Mouse (Mus musculus): Measurements from ENCODE around the gene Fes. TPM values are rescaled to one million over a fixed set of nuclear protein-coding genes. Genes with fewer than 3 reads are reported as not detected.

Fes gene
- polyA plus RNA-seq, 1 experiment from 2014 or later, result 3.7 TPM

GRCm38 (mm10) chr7:80336932-80337331 lies 50.8 kb downstream of the Fes start:
- peaks cover 50% of the 10 kb centered on the region for H3K36me3 ChIP-seq
- no peak overlapping the region for H3K4me2 ChIP-seq
- H3K9ac ChIP-seq, result no peak overlapping the region
- no peak overlapping the region for H3K27ac ChIP-seq (replicated peaks)
- ATAC-seq (ENCODE audit: low FRiP score, low read depth), result no peak
- WGBS, result 94% methylated on average over 3 of the region's 3 CpGs
- no peaks in the 10 kb centered on the region for H3K27me3 ChIP-seq
- peaks cover 35% of the 10 kb centered on the region for H3K4me1 ChIP-seq (replicated peaks)
- H3K9me3 ChIP-seq, result no peaks in the 10 kb centered on the region
- H3K4me3 ChIP-seq, result no peak overlapping the region

- H3K4me1 ChIP-seq (replicated peaks), result peaks cover 20% of the 10 kb centered on the region
- H3K4me3 ChIP-seq, result no peak overlapping the region
- H3K4me2 ChIP-seq, result no peak overlapping the region
- no peak overlapping the region for H3K9ac ChIP-seq
- no peak overlapping the region for H3K27ac ChIP-seq (replicated peaks)
- H3K36me3 ChIP-seq, result peaks cover 69% of the 10 kb centered on the region
- WGBS, result 92% methylated on average over 4 of the region's 4 CpGs
- no peaks in the 10 kb centered on the region for H3K9me3 ChIP-seq
- ATAC-seq (ENCODE audit: low FRiP score, low read depth), result no peak
- H3K27me3 ChIP-seq, result no peaks in the 10 kb centered on the region
These were observed 52.9 kb downstream of the Fes start for GRCm38 (mm10) chr7:80334848-80335247.

GRCm38 (mm10) chr7:80331433-80331832 lies 56.3 kb downstream of the Fes start:
- no peaks in the 10 kb centered on the region for H3K9me3 ChIP-seq
- no peaks in the 10 kb centered on the region for H3K4me1 ChIP-seq (replicated peaks)
- no peak overlapping the region for H3K4me3 ChIP-seq
- WGBS, result 93% methylated on average over 19 of the region's 19 CpGs
- no peak overlapping the region for H3K27ac ChIP-seq (replicated peaks)
- H3K36me3 ChIP-seq, result peaks cover 90% of the 10 kb centered on the region
- H3K27me3 ChIP-seq, result no peaks in the 10 kb centered on the region
- H3K4me2 ChIP-seq, result no peak overlapping the region
- H3K9ac ChIP-seq, result no peak overlapping the region
- ATAC-seq (ENCODE audit: low FRiP score, low read depth), result no peak

DNA sequence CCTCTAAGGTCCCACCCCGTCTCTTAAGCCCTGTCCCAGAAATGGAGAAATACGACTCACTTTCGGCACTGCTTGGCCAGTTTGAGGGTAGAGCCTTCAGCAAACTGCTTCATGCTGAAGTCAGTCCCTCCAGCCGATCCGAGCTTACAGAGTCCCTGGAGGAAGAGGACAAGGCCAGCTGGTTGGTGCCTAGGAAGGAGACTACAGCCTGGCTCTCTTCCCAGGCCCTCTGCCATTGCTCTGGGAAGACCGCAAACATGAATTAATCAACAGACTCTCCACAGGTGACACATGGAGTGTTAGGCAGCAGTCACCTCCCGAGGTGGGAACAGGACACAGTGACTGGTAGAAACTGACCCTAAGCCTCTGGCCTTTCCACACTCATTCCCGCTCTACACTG lies 57.5 kb downstream of the Fes start:
- no peak for ATAC-seq (ENCODE audit: low FRiP score, low read depth)
- Histone ChIP-seq H3K4me3 (no peak overlapping the region), H3K27ac (replicated peaks) (no peak overlapping the region), H3K4me1 (replicated peaks) (peaks cover 3% of the 10 kb centered on the region; the same call in 1 of the 2 replicates), H3K9me3 (no peaks in the 10 kb centered on the region), H3K9ac (no peak overlapping the region), H3K27me3 (no peaks in the 10 kb centered on the region), H3K4me2 (no peak overlapping the region), H3K36me3 (peaks cover 92% of the 10 kb centered on the region)
- WGBS, result 86% methylated on average over 8 of the region's 8 CpGs

Other genes starting within 250 kb of the Fes start
- 22.7 and 25.7 TPM in 2 replicates for gene Sema4b, start 201.1 kb downstream of the Fes start, polyA plus RNA-seq (2015; fragmentation: Nextera tagmentation; extraction: Ambion mirVana)
- gene Cib1, start 155.1 kb downstream of the Fes start, polyA plus RNA-seq (2015; fragmentation: Nextera tagmentation; extraction: Ambion mirVana), result 36.4 and 38.3 TPM in 2 replicates
- gene Gdpgp1, start 155.1 kb downstream of the Fes start, polyA plus RNA-seq (2015; fragmentation: Nextera tagmentation; extraction: Ambion mirVana), result 4.5 and 4.6 TPM in 2 replicates
- gene Ttll13, start 141.6 kb downstream of the Fes start, polyA plus RNA-seq (2015; fragmentation: Nextera tagmentation; extraction: Ambion mirVana), result 1.9 and 2.5 TPM in 2 replicates
- 65.2 and 73.8 TPM in 2 replicates for gene Ngrn, start 126.7 kb downstream of the Fes start, polyA plus RNA-seq (2015; fragmentation: Nextera tagmentation; extraction: Ambion mirVana)
- 23.9 and 32.1 TPM in 2 replicates for gene Vps33b, start 118.3 kb downstream of the Fes start, polyA plus RNA-seq (2015; fragmentation: Nextera tagmentation; extraction: Ambion mirVana)
- 42.0 and 51.8 TPM in 2 replicates for gene Prc1, start 93.5 kb downstream of the Fes start, polyA plus RNA-seq (2015; fragmentation: Nextera tagmentation; extraction: Ambion mirVana)
- 13.8 and 14.4 TPM in 2 replicates for gene Rccd1, start 63.5 kb downstream of the Fes start, polyA plus RNA-seq (2015; fragmentation: Nextera tagmentation; extraction: Ambion mirVana)
- gene Unc45a, start 46.9 kb downstream of the Fes start, polyA plus RNA-seq (2015; fragmentation: Nextera tagmentation; extraction: Ambion mirVana), result 56.1 and 61.2 TPM in 2 replicates
- gene Hddc3, start 44.8 kb downstream of the Fes start, polyA plus RNA-seq (2015; fragmentation: Nextera tagmentation; extraction: Ambion mirVana), result 21.9 and 22.7 TPM in 2 replicates
- 26.5 and 27.2 TPM in 2 replicates for gene Man2a2, start 16.6 kb downstream of the Fes start, polyA plus RNA-seq (2015; fragmentation: Nextera tagmentation; extraction: Ambion mirVana)
- gene Furin, start 17.5 kb upstream of the Fes start, polyA plus RNA-seq (2015; fragmentation: Nextera tagmentation; extraction: Ambion mirVana), result 5.9 and 6.4 TPM in 2 replicates
- 8.9 and 9.0 TPM in 2 replicates for gene Blm, start 147.2 kb upstream of the Fes start, polyA plus RNA-seq (2015; fragmentation: Nextera tagmentation; extraction: Ambion mirVana)

Measured in hindbrain, embryonic 15.5 days (tissue).